Mouse (Mus musculus): Measurements from ENCODE around the gene Fli1. TPM values are rescaled to one million over a fixed set of nuclear protein-coding genes. Genes with fewer than 3 reads are reported as not detected.
A peak's percentile ranks its signal among the peaks of the same experiment; 100 is the strongest.

Gene Fli1
- total and polyA plus RNA-seq, 3 experiments: 13.8 to 171 (median 24.3) TPM

- Histone ChIP-seq H3K27me3 (ENCODE audit: control insufficient read depth in 1 of 2, insufficient read depth in 2 of 2, low read length in 2 of 2) (peaks cover 0 to 1% of the 10 kb centered on the region in 2 experiments; a peak in 1 of 4 replicates), H3K27ac (ENCODE audit: control insufficient read depth, low read depth, low read length) (no peak overlapping the region), H3K4me3 (ENCODE audit: control insufficient read depth in 1 of 2, insufficient read depth in 1 of 2, low read depth in 2 of 2, low read length in 2 of 2) (no peak overlapping the region), H3K4me1 (ENCODE audit: control insufficient read depth in 1 of 2, insufficient read depth in 2 of 2, low read length in 2 of 2) (no peaks in the 10 kb centered on the region), H3K9me3 (replicated peaks; ENCODE audit: insufficient read depth, low read length) (no peaks in the 10 kb centered on the region), H3K36me3 (ENCODE audit: control insufficient read depth in 1 of 2, insufficient read depth in 2 of 2, low read length in 2 of 2) (no peaks in the 10 kb centered on the region), H3K79me2 (ENCODE audit: control insufficient read depth, insufficient read depth, low read length, poor library complexity) (no peaks in the 10 kb centered on the region), H3K9ac (ENCODE audit: control insufficient read depth, low read depth, low read length, poor library complexity, severe bottlenecking) (no peak overlapping the region)
- DNase-seq (ENCODE audit: low read depth, low spot score): peak; percentile 73
- TF ChIP-seq POLR2AphosphoS2 (IDR thresholded peaks at IDR 0.05; ENCODE audit: low read length) (no peak), CHD2 (IDR thresholded peaks at IDR 0.05; ENCODE audit: low read length) (no peak), BHLHE40 (IDR thresholded peaks at IDR 0.05; ENCODE audit: borderline replicate concordance, low read depth, low read length) (no peak), GATA1 (IDR thresholded peaks at IDR 0.05; ENCODE audit: low read depth, low read length) (no peak), ETS1 (IDR thresholded peaks at IDR 0.05; ENCODE audit: low read depth, low read length) (no peak), CHD1 (IDR thresholded peaks at IDR 0.05; ENCODE audit: low read depth, low read length) (no peak), TCF12 (IDR thresholded peaks at IDR 0.05; ENCODE audit: low read depth, low read length) (no peak), KAT2A (conservative IDR thresholded peaks at IDR 0.05; ENCODE audit: low read depth, low read length) (no peak), MXI1 (IDR thresholded peaks at IDR 0.05; ENCODE audit: low read depth, low read length) (no peak), CTCF (IDR thresholded peaks at IDR 0.05 in 2 of 3, conservative IDR thresholded peaks at IDR 0.05 in 1 of 3; ENCODE audit: control insufficient read depth in 1 of 3, insufficient read depth in 1 of 3, low read depth in 2 of 3, low read length in 3 of 3, poor library complexity in 1 of 3, severe bottlenecking in 1 of 3) (peak; percentile 71 to 100 (median 83)), USF2 (IDR thresholded peaks at IDR 0.05; ENCODE audit: borderline replicate concordance in 1 of 2, insufficient read depth in 1 of 2, low read depth in 1 of 2, low read length in 2 of 2) (no peak), SMC3 (IDR thresholded peaks at IDR 0.05; ENCODE audit: low read depth, low read length) (peak; percentile 78), EP300 (IDR thresholded peaks at IDR 0.05; ENCODE audit: low read depth in 1 of 2, low read length in 2 of 2) (no peak), JUND (IDR thresholded peaks at IDR 0.05; ENCODE audit: low read depth, low read length) (no peak), TBP (IDR thresholded peaks at IDR 0.05; ENCODE audit: low read depth, low read length) (no peak), TAL1 (IDR thresholded peaks at IDR 0.05; ENCODE audit: low read length) (no peak), NELFE (IDR thresholded peaks at IDR 0.05; ENCODE audit: low read depth, low read length) (no peak), MYB (IDR thresholded peaks at IDR 0.05; ENCODE audit: low read depth, low read length) (no peak), NRF1 (IDR thresholded peaks at IDR 0.05; ENCODE audit: insufficient read depth, low read depth, low read length, poor library complexity, severe bottlenecking) (no peak), ZC3H11A (IDR thresholded peaks at IDR 0.05; ENCODE audit: low read depth, low read length) (peak; percentile 36; the same call in 1 of the 2 replicates), HCFC1 (IDR thresholded peaks at IDR 0.05; ENCODE audit: low read depth, low read length) (no peak), RAD21 (IDR thresholded peaks at IDR 0.05; ENCODE audit: low read depth, low read length) (peak; percentile 58), MAFK (IDR thresholded peaks at IDR 0.05; ENCODE audit: borderline replicate concordance, low read depth, low read length) (no peak), E2F4 (IDR thresholded peaks at IDR 0.05; ENCODE audit: borderline replicate concordance, low read depth, low read length) (no peak), POLR2AphosphoS5 (IDR thresholded peaks at IDR 0.05; ENCODE audit: borderline replicate concordance, low read depth, low read length) (no peak), SIN3A (IDR thresholded peaks at IDR 0.05; ENCODE audit: low read length) (no peak), GABPA (IDR thresholded peaks at IDR 0.05; ENCODE audit: low read depth, low read length) (no peak), UBTF (IDR thresholded peaks at IDR 0.05; ENCODE audit: borderline replicate concordance, insufficient read depth, low read depth, low read length) (no peak), ZMIZ1 (IDR thresholded peaks at IDR 0.05; ENCODE audit: low read depth, low read length) (no peak), RCOR1 (IDR thresholded peaks at IDR 0.05; ENCODE audit: low read depth, low read length) (no peak)
These were observed 154.5 kb downstream of the Fli1 start for GRCm38 (mm10) chr9:32388120-32388519.
